Mouse (Mus musculus) natural killer cell, adult 2 months (primary cell): Measurements from ENCODE around the gene B4galnt1.
"Not testable (repeated sequence)": the region's sequence is repeated elsewhere in the genome, so short reads cannot be mapped to it uniquely, and the experiment has no call there.

Experiments
- DNase-seq, 2 experiments: peaks; one replicate each; pipeline ENCODE4 v3.0.0; 2022; ENCODE audit warnings: low spot score in 2 of 2

B4galnt1 gene

GRCm38 (mm10) chr10:127188465-127189115, 23.6 kb downstream of the B4galnt1 start:
- DNase-seq = no peak

GRCm38 (mm10) chr10:127189116-127189650, 24.2 kb downstream of the B4galnt1 start:
- no peak for DNase-seq

DNA sequence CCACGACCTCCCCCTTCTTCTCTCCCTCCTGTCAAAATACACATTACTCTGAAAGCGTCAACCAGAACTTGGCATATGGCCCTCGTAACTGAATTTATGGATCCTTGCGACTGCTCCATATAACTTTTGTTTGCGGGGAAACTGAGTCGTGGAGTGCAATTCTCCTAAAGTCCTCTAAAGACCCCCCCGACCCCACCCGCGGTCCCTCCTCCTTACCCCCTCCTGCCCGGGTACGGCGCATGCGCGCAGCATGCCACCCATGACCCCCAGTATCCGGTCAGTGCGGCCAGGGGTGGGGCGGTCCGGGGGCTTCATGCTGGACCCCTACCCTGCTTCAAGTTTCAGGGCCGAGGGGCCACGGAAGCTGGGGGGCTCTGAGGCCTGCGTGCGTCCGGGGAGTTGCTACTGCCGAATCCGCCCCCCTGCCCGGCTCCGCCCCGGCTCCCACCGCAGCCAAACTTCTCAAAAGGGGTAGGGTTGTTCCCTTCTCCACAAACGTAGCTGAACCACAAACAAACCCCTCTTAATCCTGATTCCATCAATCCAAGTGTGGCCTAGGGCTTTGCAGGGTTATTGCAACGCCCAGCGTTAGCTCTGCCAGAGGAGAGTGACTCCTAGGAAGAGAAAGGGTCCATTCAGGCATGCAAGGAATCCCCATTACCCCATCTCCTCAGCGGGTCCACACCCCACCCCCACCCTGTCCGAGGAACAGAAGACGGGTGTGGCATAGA, 24.8 kb downstream of the B4galnt1 start, which contains the start of gene Arhgef25:
Arhgef25 (minus strand) TSS at position 433 of the 731 bp plus-strand sequence.
- no peak for DNase-seq

- DNase-seq = no peak
These were observed 25.6 kb downstream of the B4galnt1 start for GRCm38 (mm10) chr10:127190398-127191190.

DNA sequence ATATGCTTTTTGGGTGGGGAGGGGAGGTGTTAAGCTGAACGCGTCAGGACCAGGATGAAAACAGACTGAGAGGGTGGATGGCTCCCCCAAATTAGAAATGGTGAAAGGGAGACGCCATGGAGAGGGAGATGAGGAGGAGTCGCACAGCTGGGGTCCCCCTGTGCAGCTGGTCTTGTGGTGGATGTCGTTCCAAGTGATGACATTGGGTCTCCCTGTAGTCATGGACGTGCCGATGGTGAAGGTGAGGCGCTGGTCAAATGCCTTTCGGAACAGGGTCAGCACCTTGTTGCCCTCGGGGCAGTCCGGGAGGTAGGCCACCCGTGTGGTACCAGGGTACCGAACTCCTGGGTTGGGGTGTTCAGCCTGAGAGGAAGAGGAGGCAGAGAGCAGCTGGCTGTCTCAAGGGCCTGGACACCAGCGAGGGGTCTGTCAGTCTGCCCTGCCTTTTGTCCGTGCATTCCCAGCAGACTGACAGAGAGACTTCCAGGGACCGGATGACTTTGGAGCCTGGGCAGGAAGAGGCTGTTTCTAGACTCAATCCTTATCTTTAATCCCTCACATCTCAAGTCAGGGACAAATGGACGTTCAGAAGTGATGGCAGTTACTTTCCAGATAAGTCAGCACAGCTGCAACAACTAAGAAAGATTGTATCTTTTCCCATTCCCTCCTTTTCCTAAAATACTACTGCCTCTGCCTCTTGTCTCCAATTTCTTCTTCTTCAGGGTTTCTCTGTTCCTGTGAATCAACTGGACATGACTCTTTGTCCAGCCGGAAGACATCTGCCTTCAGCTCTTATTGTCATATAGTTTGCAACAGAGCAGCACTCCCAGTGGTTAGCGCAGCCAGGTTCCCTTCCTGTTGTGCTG, 26.4 kb downstream of the B4galnt1 start:
- DNase-seq = no peak

DNA sequence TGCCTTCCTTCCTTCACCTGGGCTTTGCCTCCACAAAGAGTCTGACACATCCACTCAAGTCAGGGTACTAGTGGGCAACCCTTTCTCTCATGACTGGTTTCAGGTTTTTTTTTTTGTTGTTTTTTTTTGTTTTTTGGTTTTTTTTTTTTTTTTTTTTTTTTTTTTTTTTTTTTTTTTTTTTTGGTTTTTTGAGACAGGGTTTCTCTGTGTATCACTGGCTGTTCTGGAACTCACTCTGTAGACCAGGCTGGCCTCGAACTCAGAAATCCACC, 27.0 kb downstream of the B4galnt1 start:
- not testable (repeated sequence) for DNase-seq

GRCm38 (mm10) chr10:127193011-127193410, 28.0 kb downstream of the B4galnt1 start:
- no peak for DNase-seq

- DNase-seq = no peak
These were observed 29.7 kb downstream of the B4galnt1 start for GRCm38 (mm10) chr10:127194428-127195327.

GRCm38 (mm10) chr10:127195328-127196129, 30.5 kb downstream of the B4galnt1 start, which contains the start of gene Dtx3:
Dtx3 (minus strand) TSS chr10:127195728.
- DNase-seq = no peak

DNA sequence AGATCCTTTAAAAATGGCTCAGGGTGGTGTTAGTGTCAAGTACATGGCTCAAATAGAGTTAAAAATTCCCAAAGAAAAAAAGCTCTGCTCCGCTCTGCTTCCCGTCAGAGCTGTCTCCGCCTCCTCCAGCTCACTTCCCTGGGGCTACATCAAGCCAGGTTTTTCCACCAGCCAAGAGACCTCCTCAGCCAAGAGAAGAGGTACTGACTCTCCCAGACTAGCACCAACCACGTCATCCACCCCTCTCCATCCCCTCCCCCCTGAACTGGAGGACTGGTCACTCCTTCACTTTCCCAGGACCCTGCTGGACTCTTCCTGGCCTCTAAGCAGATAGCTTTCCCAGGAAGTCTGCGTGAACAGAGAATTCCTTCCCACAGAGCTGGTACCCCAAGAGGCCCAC, 31.4 kb downstream of the B4galnt1 start:
- DNase-seq = no peak

- DNase-seq = no peak
These were observed 32.1 kb downstream of the B4galnt1 start for GRCm38 (mm10) chr10:127197104-127197503.

GRCm38 (mm10) chr10:127197505-127198110, 32.6 kb downstream of the B4galnt1 start:
- DNase-seq = no peak

DNA sequence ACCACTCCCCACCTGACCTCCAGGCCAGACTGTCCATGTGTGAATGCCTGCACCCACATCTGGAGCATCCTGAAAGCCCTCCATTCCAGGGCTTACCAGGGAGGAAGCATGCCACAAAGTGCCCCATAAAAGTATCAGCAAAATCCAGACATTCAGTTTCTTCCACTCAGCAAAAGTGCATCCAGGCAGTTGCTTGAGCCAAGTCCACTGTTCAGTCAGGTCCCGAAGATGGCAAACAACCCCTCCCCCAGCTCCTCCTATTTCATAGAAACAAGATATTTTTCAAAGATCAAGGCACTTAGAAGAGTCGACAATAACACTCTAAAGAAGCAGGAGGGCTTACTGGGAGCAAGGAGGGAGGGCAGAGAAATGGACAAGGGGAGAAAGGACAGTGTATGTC, 33.5 kb downstream of the B4galnt1 start:
- DNase-seq = no peak

DNA sequence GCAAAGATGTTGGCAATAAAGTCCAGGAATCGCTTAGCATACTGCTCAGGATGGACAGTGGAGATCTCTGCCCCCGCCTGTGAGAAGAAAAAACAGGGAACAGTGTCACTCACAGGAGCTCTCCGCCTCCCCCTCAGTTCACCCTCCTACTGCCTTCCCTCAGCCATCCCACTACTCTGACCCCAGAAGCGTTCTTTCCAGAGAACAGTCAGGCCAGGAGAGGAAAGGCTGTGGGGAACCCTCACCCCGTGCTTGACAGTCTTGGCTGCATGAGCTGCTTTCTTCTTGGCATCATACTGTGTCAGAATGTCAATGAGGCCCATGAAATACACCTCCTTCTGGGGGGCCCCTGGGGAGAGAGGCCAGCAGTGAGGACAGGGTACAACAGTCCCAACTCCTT, 34.0 kb downstream of the B4galnt1 start:
- DNase-seq = no peak

DNA sequence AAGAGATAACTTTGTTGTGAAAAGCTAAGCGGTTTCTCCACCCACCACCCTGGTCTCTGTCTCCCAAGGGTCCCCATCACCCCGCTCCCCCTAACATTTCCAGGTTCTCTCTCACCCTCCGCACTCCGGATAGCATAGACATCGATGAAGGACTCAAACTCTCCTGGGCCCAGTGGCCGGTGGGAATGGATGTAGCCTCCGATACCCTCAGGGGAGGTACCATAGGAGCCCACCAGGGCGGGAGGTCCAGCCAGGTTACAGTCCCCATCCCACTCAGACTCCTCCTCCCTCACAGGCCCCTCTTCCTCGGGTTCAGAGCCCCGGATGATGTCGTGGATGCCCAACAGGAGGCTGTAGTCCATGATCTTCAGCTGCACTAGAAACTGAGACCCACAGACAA, 34.4 kb downstream of the B4galnt1 start:
- DNase-seq = no peak

GRCm38 (mm10) chr10:127200279-127200678, 35.3 kb downstream of the B4galnt1 start:
- no peak for DNase-seq

DNA sequence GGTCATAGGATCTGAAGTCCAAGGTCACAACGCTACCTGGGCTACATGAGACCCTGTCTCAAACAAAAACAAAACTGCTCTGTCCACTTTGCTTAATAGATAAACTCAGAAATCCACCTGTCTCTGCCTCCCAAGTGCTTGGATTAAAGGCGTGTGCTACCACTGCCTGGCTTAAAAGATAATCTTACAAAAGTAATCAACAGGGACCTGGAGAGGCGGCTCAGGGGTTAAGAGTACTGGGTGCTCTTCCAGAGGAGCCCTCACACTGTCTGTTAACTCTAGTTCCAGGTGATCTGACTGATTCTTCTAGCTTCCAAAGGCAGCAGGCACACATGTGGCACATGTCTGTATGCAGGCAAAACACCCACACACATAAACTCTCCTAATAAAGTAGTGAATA, 38.1 kb downstream of the B4galnt1 start:
- DNase-seq = no peak

DNA sequence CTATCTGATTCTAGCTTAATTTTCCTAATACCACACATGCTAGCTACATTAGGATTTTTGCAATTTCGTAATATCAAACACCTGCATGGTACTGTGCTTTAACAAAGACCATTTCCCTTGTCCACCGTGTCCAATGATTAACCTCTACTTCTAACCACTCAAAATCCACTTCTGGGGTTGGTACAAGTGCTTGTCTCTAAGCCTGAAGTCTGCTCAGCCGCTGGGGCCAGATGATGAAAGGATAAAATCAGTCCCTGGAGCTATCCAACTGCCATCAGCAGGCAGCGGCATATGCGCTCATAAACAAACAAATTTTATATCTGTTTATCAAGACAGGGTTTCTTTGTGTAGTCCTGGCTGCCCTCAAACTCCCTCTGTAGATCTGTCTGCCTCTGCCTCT, 39.6 kb downstream of the B4galnt1 start:
- DNase-seq = no peak

- no peak for DNase-seq
These were observed 40.3 kb downstream of the B4galnt1 start for GRCm38 (mm10) chr10:127205373-127205772.
